Mouse (Mus musculus) bone marrow, adult 2 months (tissue): ENCODE data around the gene Dmrta2. TPM values are rescaled to one million over a fixed set of nuclear protein-coding genes. Genes with fewer than 3 reads are reported as not detected.

Experiments
- H3K27ac ChIP-seq: fragments of 200-500 bp; 2 replicates; pipeline ENCODE4 v1.5.1; 2012; ENCODE audit warnings: low read depth, mild to moderate bottlenecking, control low read depth, inconsistent platforms, low read length; ENCODE audit not compliant: control insufficient read depth, poor library complexity, insufficient read depth
- H3K4me1 ChIP-seq: fragments of 200-500 bp; 2 replicates; pipeline ENCODE4 v1.6.1; 2011; ENCODE audit warnings: low read length; ENCODE audit not compliant: control insufficient read depth, insufficient read depth
- H3K4me3 ChIP-seq: fragments of 200-500 bp; replicated peaks from 2 replicates; pipeline ENCODE3; 2011; ENCODE audit warnings: mild to moderate bottlenecking, low read depth, low read length, control low read depth; ENCODE audit not compliant: control insufficient read depth
- CTCF ChIP-seq: fragments of 200-500 bp; IDR thresholded peaks from 2 replicates; pipeline ENCODE4 v1.5.1; 2011; ENCODE audit warnings: low read length, control low read depth; ENCODE audit not compliant: control insufficient read depth, insufficient read depth
- POLR2A ChIP-seq: fragments of 200-500 bp; IDR thresholded peaks from 2 replicates; pipeline ENCODE4 v1.6.1; 2011; ENCODE audit warnings: low read depth, mild to moderate bottlenecking, control low read depth, low read length, borderline replicate concordance; ENCODE audit not compliant: control insufficient read depth
- WGBS: fragments of 180-500 bp; shearing (Covaris S2); methylation state at CpG from one replicate; pipeline ENCODE4 v1.1.7; 2018; 5-methylcytosine and 5-hydroxymethylcytosine counted together
- polyA plus RNA-seq: library from polyadenylated mRNA; stranded (reverse); fragments of >200 nt; gene quantifications from 2 replicates; pipeline ENCODE4 v1.2.4, GENCODE M21; 2011; ENCODE audit warnings: low replicate concordance; ENCODE audit not compliant: missing spikeins, insufficient read depth, insufficient read length

Gene Dmrta2
- polyA plus RNA-seq, result not detected in 2 replicates

GRCm38 (mm10) chr4:109977148-109978067 is at the start of gene Dmrta2:
Gene Dmrta2 (plus strand): TSS chr4:109978053.
- no peak for TF ChIP-seq POLR2A
- no peak for TF ChIP-seq CTCF
- WGBS, result 3% methylated on average over 64 of the region's 64 CpGs
- H3K27ac ChIP-seq, result no peak within 1 kb of the TSS
- no peaks in the 10 kb centered on the region for H3K4me1 ChIP-seq
- H3K4me3 ChIP-seq, result no peak within 1 kb of the TSS

GRCm38 (mm10) chr4:109929058-109929457 is 48.8 kb upstream of the Dmrta2 start:
- no peaks in the 10 kb centered on the region for H3K4me1 ChIP-seq
- no peak overlapping the region for H3K4me3 ChIP-seq
- 100% methylated on average over 1 of the region's 1 CpGs for WGBS
- no peak for TF ChIP-seq CTCF
- no peak for TF ChIP-seq POLR2A
- H3K27ac ChIP-seq, result no peak overlapping the region

GRCm38 (mm10) chr4:109930445-109930844 is 47.4 kb upstream of the Dmrta2 start:
- 93% methylated on average over 1 of the region's 1 CpGs for WGBS
- TF ChIP-seq CTCF (peak; percentile 30; the same call in 1 of the 2 replicates), POLR2A (no peak)
- Histone ChIP-seq H3K4me3 (no peak overlapping the region), H3K27ac (no peak overlapping the region), H3K4me1 (no peaks in the 10 kb centered on the region)

- 86% methylated on average over 1 of the region's 1 CpGs for WGBS
- H3K27ac ChIP-seq, result no peak overlapping the region
- H3K4me3 ChIP-seq, result no peak overlapping the region
- TF ChIP-seq POLR2A (no peak), CTCF (no peak)
- H3K4me1 ChIP-seq, result no peaks in the 10 kb centered on the region
Observed at GRCm38 (mm10) chr4:109930935-109931334, 46.9 kb upstream of the Dmrta2 start.

GRCm38 (mm10) chr4:109936557-109936956 is 41.3 kb upstream of the Dmrta2 start:
- Histone ChIP-seq H3K4me3 (no peak overlapping the region), H3K27ac (no peak overlapping the region), H3K4me1 (no peaks in the 10 kb centered on the region; the same call in 1 of the 2 replicates)
- 78% methylated on average over 3 of the region's 3 CpGs for WGBS
- no peak for TF ChIP-seq CTCF
- no peak for TF ChIP-seq POLR2A

- H3K4me1 ChIP-seq, result no peaks in the 10 kb centered on the region; the same call in 1 of the 2 replicates
- H3K4me3 ChIP-seq, result no peak overlapping the region
- H3K27ac ChIP-seq, result no peak overlapping the region
- no peak for TF ChIP-seq CTCF
Observed at GRCm38 (mm10) chr4:109939291-109939690, 38.6 kb upstream of the Dmrta2 start.

GRCm38 (mm10) chr4:109945554-109945953 is 32.3 kb upstream of the Dmrta2 start:
- no peak overlapping the region for H3K27ac ChIP-seq
- no peaks in the 10 kb centered on the region for H3K4me1 ChIP-seq
- TF ChIP-seq CTCF, result no peak
- TF ChIP-seq POLR2A, result no peak
- 97% methylated on average over 1 of the region's 1 CpGs for WGBS
- H3K4me3 ChIP-seq, result no peak overlapping the region

- Histone ChIP-seq H3K27ac (no peak overlapping the region), H3K4me1 (no peaks in the 10 kb centered on the region), H3K4me3 (no peak overlapping the region)
- TF ChIP-seq POLR2A (no peak), CTCF (no peak)
- 94% methylated on average over 3 of the region's 3 CpGs for WGBS
Observed at GRCm38 (mm10) chr4:109949307-109949706, 28.5 kb upstream of the Dmrta2 start.

GRCm38 (mm10) chr4:109953509-109953908 is 24.3 kb upstream of the Dmrta2 start:
- 63% methylated on average over 1 of the region's 1 CpGs for WGBS

More at GRCm38 (mm10) chr4:109953509-109953908, 24.3 kb upstream of the Dmrta2 start:
- no peak overlapping the region for H3K27ac ChIP-seq
- H3K4me3 ChIP-seq, result no peak overlapping the region
- H3K4me1 ChIP-seq, result no peaks in the 10 kb centered on the region
- no peak for TF ChIP-seq POLR2A
- TF ChIP-seq CTCF, result no peak
